Mouse (Mus musculus) bone marrow macrophage, adult 2 months (primary cell): Measurements from ENCODE around the gene Rras2. TPM values are rescaled to one million over a fixed set of nuclear protein-coding genes. Genes with fewer than 3 reads are reported as not detected.

ENCODE experiments used
- H3K27ac ChIP-seq: 2 replicates; pipeline ENCODE4 v1.5.1; 2012; ENCODE audit warnings: low read depth, low read length; ENCODE audit not compliant: insufficient read depth
- H3K4me1 ChIP-seq: 2 replicates; pipeline ENCODE4 v1.6.1; 2012; ENCODE audit warnings: low read length; ENCODE audit not compliant: control insufficient read depth, insufficient read depth
- H3K4me3 ChIP-seq: 2 replicates; pipeline ENCODE4 v1.5.1; 2012; ENCODE audit warnings: mild to moderate bottlenecking, low read length, moderate library complexity; ENCODE audit not compliant: insufficient read depth
- CTCF ChIP-seq: IDR thresholded peaks from 2 replicates; pipeline ENCODE4 v1.5.1; 2012; ENCODE audit warnings: low read depth, mild to moderate bottlenecking, low read length, moderate library complexity
- POLR2A ChIP-seq: IDR thresholded peaks from 2 replicates; pipeline ENCODE4 v1.6.1; 2012; ENCODE audit warnings: mild to moderate bottlenecking, low read depth, low read length, borderline replicate concordance
- polyA plus RNA-seq: library from polyadenylated mRNA; stranded (reverse); fragments of >200 nt; gene quantifications from 2 replicates; pipeline ENCODE4 v1.2.4, GENCODE M21; 2012; ENCODE audit not compliant: missing spikeins, insufficient read depth, insufficient read length

Rras2 gene
- polyA plus RNA-seq, 1 experiment, result 0.72 TPM

DNA sequence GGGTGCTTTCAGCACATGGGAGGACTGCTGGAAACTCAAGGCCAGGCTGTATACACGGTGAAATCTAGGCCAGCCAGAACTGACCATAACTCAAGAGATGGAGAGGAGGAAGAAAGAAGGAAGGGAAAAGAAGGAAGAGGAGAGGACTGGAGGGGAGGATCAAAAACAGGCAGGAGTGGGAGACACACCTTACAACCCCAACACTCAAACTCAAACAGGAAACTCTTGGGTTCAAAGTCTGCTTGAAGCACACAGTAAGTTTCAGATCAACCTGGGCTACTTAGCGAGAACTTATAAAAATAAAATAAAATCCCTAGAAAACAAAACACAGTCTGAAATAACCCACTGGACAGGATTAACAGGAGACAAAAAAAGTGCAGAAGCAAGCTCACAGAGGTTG, 71.8 kb downstream of the Rras2 start:
- Histone ChIP-seq H3K4me3 (no peak overlapping the region), H3K4me1 (peaks cover 5% of the 10 kb centered on the region), H3K27ac (no peak overlapping the region)
- TF ChIP-seq CTCF (no peak), POLR2A (no peak)

DNA sequence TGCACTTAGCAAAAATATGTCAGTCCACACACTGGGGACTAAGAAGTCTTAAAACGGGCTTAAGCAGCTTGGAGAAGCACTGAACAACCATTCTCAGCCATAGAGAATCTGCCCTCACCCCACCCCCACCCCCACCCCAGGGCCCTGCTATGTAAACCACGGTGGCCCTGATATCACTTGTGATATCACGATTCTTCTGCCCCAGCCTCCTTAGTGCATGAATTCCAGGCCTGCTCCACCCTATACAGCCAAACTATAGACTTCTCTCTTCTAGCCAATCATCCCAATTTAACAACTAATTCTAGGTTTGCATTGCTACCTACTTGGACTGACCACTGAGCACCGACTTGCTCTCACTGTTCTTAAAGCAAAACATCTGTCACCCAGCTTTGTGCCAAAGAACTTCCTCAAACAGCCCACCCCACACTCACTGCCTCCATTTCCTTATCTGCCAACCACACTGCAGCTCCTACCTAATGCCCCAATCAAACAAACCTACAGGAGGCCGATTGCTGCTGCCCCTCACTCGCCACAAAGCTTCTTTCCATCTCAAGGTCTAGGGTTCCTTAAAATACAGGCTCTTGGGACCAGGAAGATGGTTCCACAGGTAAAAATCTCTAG, 73.5 kb downstream of the Rras2 start:
- Histone ChIP-seq H3K4me3 (no peak overlapping the region), H3K27ac (no peak overlapping the region), H3K4me1 (peaks cover 5% of the 10 kb centered on the region)
- no peak for TF ChIP-seq CTCF
- no peak for TF ChIP-seq POLR2A

DNA sequence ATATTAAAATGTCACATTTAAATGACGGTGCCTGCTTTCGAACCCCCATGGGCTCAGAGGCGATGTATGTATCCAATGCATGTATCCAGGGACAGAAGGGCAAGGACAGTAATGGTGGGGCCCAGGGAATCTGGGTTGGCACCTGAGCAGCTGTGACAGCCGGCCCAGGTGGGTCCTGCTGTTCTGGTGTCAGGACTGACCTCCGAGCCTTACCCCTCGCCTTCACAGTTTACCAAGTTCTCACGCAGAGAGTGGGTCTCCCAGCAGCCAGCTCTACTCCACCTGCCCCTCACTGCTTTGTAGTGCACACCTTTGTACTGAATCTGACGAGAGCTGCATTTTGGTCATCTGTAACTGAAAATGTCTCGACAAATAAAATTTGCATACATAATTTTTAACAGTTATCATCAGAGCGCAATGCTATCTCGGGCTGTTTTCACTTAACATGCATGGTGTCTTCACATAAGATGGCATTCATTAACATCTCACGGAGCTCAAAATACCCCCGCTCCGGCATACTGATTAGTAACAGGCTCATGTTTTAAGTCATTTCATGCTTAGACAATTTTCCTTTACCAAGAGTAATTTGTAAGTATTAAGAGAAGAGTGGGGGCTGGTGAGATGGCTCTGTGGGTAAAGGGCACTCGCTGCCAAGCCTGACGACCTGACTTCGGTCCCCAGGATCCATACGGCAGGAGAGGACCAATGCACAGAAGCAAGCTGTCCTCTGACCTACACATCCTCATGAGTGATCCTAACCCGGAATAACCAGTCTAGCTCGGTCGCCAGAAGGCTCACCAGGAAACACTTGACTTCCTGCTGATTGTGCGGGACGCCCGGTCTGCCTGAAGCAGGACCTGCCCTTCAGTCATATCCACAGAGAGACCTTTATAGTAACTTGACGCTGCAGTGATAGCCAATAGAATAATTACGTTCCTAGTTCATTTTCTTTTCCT, 74.3 kb downstream of the Rras2 start:
- H3K4me3 ChIP-seq, result no peak overlapping the region
- peaks cover 5% of the 10 kb centered on the region for H3K4me1 ChIP-seq
- no peak overlapping the region for H3K27ac ChIP-seq
- TF ChIP-seq CTCF, result no peak
- no peak for TF ChIP-seq POLR2A

DNA sequence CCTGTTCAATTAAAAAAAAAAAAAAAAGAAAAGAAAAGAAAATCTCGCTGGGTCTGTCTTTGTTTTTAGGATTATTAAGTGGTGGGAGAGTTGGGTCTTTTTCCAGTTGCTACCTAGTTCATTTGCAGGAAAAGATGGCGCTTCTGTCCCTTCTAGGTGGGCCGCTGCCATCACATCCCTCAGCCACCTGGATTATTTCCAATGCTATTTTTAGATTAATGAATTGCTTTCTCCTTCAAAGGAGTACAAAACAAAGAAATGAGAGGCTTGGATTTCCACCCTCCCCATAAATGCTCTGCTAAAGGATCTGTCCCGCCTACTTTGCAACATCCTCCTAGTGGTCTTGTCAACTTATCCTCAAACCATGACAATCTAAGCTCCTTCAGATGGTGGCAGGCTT, 76.2 kb downstream of the Rras2 start:
- TF ChIP-seq CTCF, result no peak
- no peak for TF ChIP-seq POLR2A
- Histone ChIP-seq H3K4me3 (no peak overlapping the region), H3K4me1 (peaks cover 5% of the 10 kb centered on the region), H3K27ac (no peak overlapping the region)

DNA sequence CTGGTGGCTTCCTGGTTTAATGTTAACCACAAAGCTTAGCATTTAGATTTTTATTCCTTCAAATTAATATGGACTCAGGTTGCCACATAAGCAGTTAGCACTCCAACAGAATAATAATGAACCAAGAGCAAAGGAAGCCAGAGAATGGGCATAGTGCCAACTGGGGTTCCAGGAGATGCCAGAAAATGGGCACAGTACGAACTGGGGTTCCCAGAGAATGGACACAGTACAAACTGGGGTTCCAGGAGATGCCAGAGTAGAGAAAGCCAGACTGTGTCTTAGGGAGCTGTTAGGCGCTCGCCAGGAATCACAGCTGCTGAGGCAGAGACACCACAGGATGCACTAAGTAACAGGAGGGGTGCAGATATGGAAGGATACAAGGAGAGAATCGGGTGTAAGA, 80.3 kb downstream of the Rras2 start:
- no peak overlapping the region for H3K27ac ChIP-seq
- no peaks in the 10 kb centered on the region for H3K4me1 ChIP-seq
- TF ChIP-seq CTCF (no peak), POLR2A (no peak)
- no peak overlapping the region for H3K4me3 ChIP-seq

DNA sequence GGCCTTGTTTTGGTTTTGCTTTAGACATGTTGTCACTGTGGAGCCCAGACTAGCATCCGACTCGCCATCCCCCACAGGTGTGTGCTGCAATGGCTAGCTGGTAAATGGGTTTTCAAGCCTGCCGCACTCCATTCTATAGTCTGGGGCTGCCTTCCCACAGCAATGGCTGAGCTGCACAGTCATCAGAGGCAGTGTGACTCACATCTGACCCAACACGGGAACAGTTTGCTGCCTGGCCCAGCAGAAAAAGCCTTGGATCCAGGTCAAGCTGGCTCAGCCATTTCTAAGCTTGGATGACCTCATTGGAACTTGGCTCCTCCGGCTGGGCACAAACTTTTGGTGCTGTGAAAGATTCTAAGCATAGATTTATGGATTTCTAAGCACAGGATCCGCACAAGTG, 88.0 kb downstream of the Rras2 start:
- Histone ChIP-seq H3K27ac (no peak overlapping the region), H3K4me3 (no peak overlapping the region), H3K4me1 (peaks cover 4% of the 10 kb centered on the region)
- TF ChIP-seq POLR2A (no peak), CTCF (no peak)

DNA sequence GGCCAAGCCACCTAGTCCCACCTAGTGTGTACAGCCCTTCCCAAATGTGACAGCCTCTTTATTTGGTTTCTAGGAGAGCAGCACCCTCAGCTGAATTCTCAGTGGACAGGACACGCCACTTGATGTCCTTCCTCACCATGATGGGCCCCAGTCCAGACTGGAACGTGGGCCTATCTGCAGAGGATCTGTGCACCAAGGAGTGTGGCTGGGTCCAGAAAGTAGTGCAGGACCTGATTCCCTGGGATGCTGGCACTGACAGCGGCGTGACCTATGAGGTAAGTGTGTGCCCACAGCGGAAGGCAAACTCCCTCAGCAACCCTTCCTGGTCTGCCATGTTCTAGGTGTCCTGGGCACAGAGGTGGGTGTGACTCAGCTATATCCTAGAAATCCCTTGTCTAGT, 88.8 kb downstream of the Rras2 start:
- Histone ChIP-seq H3K27ac (no peak overlapping the region), H3K4me3 (no peak overlapping the region), H3K4me1 (peaks cover 4% of the 10 kb centered on the region)
- TF ChIP-seq CTCF (no peak), POLR2A (no peak)

DNA sequence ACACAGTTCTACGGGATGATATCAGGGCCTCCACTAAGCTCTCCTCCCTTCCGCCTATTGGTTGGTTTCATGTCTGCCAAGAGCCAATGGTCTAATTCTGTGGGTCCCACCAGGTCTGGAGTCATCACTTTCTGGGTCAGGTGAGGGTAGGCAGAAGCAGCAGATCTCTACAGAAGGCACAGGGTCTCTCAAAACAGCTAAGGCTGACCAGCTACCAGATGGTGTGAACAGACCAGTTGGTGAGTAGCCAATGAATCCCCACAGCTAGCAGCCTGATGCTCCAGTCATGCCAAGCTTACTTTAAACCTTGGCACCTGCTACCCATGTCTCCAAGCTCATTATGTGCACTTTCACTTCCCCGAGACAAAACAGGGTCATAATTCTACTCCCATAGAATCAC, 90.2 kb downstream of the Rras2 start:
- peaks cover 4% of the 10 kb centered on the region for H3K4me1 ChIP-seq
- TF ChIP-seq POLR2A (no peak), CTCF (no peak)
- H3K27ac ChIP-seq, result no peak overlapping the region
- no peak overlapping the region for H3K4me3 ChIP-seq

DNA sequence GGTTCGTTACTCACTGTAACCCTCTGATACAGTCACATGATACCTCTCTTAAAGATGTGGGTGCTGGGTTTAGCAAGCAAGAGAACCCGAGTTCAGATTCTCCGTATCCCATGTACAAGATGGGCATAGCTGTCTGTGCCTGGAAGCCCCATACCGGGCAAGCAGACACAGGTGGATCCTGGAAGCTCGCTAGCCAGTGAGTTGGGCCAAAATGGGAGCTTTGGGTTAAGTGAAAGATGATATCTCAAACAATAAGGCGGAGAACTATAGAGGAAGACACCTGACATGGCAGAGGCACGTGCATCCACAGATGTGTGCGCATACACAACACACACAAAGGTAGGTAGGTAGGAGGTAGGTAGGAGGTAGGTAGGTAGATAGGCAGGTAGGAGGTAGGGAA, 90.7 kb downstream of the Rras2 start:
- no peak for TF ChIP-seq POLR2A
- no peak for TF ChIP-seq CTCF
- H3K27ac ChIP-seq, result no peak overlapping the region
- no peak overlapping the region for H3K4me3 ChIP-seq
- peaks cover 4% of the 10 kb centered on the region for H3K4me1 ChIP-seq

DNA sequence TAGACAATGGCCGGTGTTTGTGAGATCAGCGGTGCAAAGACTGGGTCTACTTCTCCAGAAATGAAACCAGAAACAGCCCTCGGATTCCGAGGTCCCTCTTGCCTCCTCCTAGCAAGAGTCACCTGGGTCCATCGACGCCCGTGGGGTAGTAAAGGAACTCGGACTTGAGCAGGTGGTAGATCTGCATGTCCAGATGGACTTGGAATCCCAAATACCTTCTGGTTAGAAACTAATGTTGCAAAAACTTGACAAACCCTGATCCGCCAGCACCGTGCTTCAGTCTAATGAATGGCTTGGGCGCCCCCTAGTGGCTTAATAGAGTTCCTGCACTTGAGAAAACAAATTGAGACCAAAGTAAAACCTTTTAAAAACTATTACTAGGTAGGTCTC, 96.9 kb downstream of the Rras2 start:
- no peak for TF ChIP-seq POLR2A
- TF ChIP-seq CTCF, result peak; percentile 96
- H3K27ac ChIP-seq, result no peak overlapping the region

More for the DNA sequence above, 96.9 kb downstream of the Rras2 start:
- Histone ChIP-seq H3K4me3 (peak overlapping the region; percentile 89), H3K4me1 (peaks cover 9% of the 10 kb centered on the region)
